Mouse (Mus musculus): ENCODE measurements around the gene C130074G19Rik.

Gene C130074G19Rik

GRCm38 (mm10) chr1:184844326-184845066, 38.5 kb downstream of the C130074G19Rik start:
- in situ Hi-C loops (cut with MboI, MseI) = no loop called here

GRCm38 (mm10) chr1:184837649-184838048, 45.4 kb downstream of the C130074G19Rik start:
- in situ Hi-C loops (cut with MboI, MseI) = no loop called here

GRCm38 (mm10) chr1:184836350-184836749, 46.7 kb downstream of the C130074G19Rik start:
- in situ Hi-C loops (cut with MboI, MseI) = no loop called here

- in situ Hi-C loops (cut with MboI, MseI) = no loop called here
Observed at GRCm38 (mm10) chr1:184833499-184833898, 49.5 kb downstream of the C130074G19Rik start.

- in situ Hi-C loops (cut with MboI, MseI) = no loop called here
Observed at GRCm38 (mm10) chr1:184832211-184832610, 50.8 kb downstream of the C130074G19Rik start.

- in situ Hi-C loops (cut with MboI, MseI) = no loop called here
Observed at GRCm38 (mm10) chr1:184829897-184830296, 53.1 kb downstream of the C130074G19Rik start.

GRCm38 (mm10) chr1:184827175-184827701, 55.8 kb downstream of the C130074G19Rik start:
- in situ Hi-C loops (cut with MboI, MseI) = no loop called here

GRCm38 (mm10) chr1:184825093-184825492, 57.9 kb downstream of the C130074G19Rik start:
- in situ Hi-C loops (cut with MboI, MseI) = no loop called here

GRCm38 (mm10) chr1:184824439-184824851, 58.6 kb downstream of the C130074G19Rik start:
- in situ Hi-C loops (cut with MboI, MseI) = no loop called here

GRCm38 (mm10) chr1:184822678-184823077, 60.3 kb downstream of the C130074G19Rik start:
- in situ Hi-C loops (cut with MboI, MseI) = no loop called here
